Mouse (Mus musculus): Measurements from ENCODE around the gene Ahcy.
"Not testable (repeated sequence)": the region's sequence is repeated elsewhere in the genome, so short reads cannot be mapped to it uniquely, and the experiment has no call there.

DNA sequence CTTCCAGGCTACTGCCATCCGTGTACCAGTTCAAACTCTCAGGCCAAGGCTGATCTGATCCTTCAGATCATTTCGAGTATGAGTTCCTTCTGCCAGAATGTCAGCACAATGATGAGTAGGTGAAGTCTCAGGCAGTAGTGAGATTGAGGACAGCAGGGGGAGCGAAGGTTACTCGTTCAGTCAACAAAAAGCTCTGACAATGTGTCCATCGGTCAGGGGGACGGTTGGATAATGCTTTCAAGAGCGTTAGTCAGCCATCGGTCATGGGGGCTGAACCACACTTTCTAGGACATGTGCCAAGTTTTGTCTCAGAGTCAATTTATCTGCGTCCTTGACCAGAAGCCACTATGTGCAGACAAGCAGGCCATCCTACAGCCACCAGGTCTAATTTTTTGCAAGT lies 57.5 kb downstream of the Ahcy start:
- not testable (repeated sequence) for TF ChIP-seq CTCF, POLR2A (IDR thresholded peaks at IDR 0.05; ENCODE audit: extremely low read depth, insufficient read depth, low read length)

Measured in cortical plate, adult 2 months (tissue).